13 mouse cellular contexts compared by ENCODE assay signal in genomic region chr8:45110813-45111104, GRCm38 (mm10). TPM values are rescaled to one million over a fixed set of nuclear protein-coding genes. Genes with fewer than 3 reads are reported as not detected.
DNase-seq lines count a peak whose midpoint lies in the region; ATAC-seq and TF ChIP-seq lines count a peak whose summit lies in the region.
"Had no signal": no experiment of that assay in that cellular context is flagged by ENCODE, and none has a peak within 500 bp of the region (broad histone marks: within the 10 kb centered on the region; RNA-seq: fewer than 3 reads in every experiment).

No protein-coding gene starts in this region.

- no peak for TF ChIP-seq CTCF in heart, adult 2 months (IDR thresholded peaks at IDR 0.05)

- 0 out of 4 replicates have a peak, but pooled peaks cover 0 to 9% of the 10 kb centered on the region in 2 experiments for H3K4me1 ChIP-seq in heart, embryonic 14.5 days (ENCODE audit: control insufficient read depth in 2 of 2, insufficient read depth in 2 of 2, low read length in 2 of 2)
- H3K4me1 ChIP-seq in heart, adult 2 months (ENCODE audit: control insufficient read depth, insufficient read depth, low read length) = no peaks in the 10 kb centered on the region
- peaks cover 13% of the 10 kb centered on the region for H3K4me1 ChIP-seq in hindbrain, embryonic 12.5 days
- H3K4me1 ChIP-seq in midbrain, embryonic 14.5 days (ENCODE audit: control insufficient read depth, insufficient read depth, low read length) = peaks cover 5% of the 10 kb centered on the region; the same call in 1 of the 2 replicates

- no peak overlapping the region for H3K27ac ChIP-seq in heart, embryonic 14.5 days (replicated peaks in 1 of 2; ENCODE audit: control insufficient read depth in 1 of 2, insufficient read depth in 1 of 2, low read depth in 2 of 2, low read length in 2 of 2)
- no peak overlapping the region for H3K27ac ChIP-seq in heart, adult 2 months
- no peak overlapping the region for H3K27ac ChIP-seq in hindbrain, embryonic 12.5 days
- no peak overlapping the region for H3K27ac ChIP-seq in midbrain, embryonic 14.5 days (replicated peaks; ENCODE audit: low read depth, low read length)

- no peaks in the 10 kb centered on the region for H3K79me2 ChIP-seq in heart, adult 2 months (replicated peaks; ENCODE audit: control insufficient read depth, insufficient read depth, low read length)

- H3K4me2 ChIP-seq in heart, embryonic 14.5 days (ENCODE audit: low read length) = peak overlapping the region; percentile 63
- peak overlapping the region; percentile 54 for H3K4me2 ChIP-seq in hindbrain, embryonic 12.5 days (replicated peaks)
- H3K4me2 ChIP-seq in midbrain, embryonic 14.5 days (ENCODE audit: low read length) = peak overlapping the region; percentile 50

- 36% methylated on average over 5 of the region's 5 CpGs for WGBS in heart, embryonic 14.5 days
- WGBS in heart, adult 2 months = 49% methylated on average over 5 of the region's 5 CpGs
- 42% methylated on average over 5 of the region's 5 CpGs for WGBS in hindbrain, embryonic 12.5 days
- WGBS in midbrain, embryonic 14.5 days = 61% methylated on average over 5 of the region's 5 CpGs

- intact Hi-C loops in heart, adult 2 months (cut with DNase I) = no loop called here

- H3K9ac ChIP-seq in heart, embryonic 14.5 days (ENCODE audit: low read length) = no peak overlapping the region
- H3K9ac ChIP-seq in heart, adult 2 months (ENCODE audit: low read depth, low read length) = no peak overlapping the region
- no peak overlapping the region for H3K9ac ChIP-seq in hindbrain, embryonic 12.5 days
- H3K9ac ChIP-seq in midbrain, embryonic 14.5 days (replicated peaks; ENCODE audit: low read length) = no peak overlapping the region
- H3K9ac ChIP-seq: liver, postnatal 0 days had no signal

- no peaks in the 10 kb centered on the region for H3K9me3 ChIP-seq in heart, embryonic 14.5 days (ENCODE audit: control insufficient read depth, low read length)
- no peaks in the 10 kb centered on the region for H3K9me3 ChIP-seq in hindbrain, embryonic 12.5 days (replicated peaks)
- no peaks in the 10 kb centered on the region for H3K9me3 ChIP-seq in midbrain, embryonic 14.5 days (ENCODE audit: control insufficient read depth, low read length)

- no peak for TF ChIP-seq POLR2A in heart, adult 2 months (IDR thresholded peaks at IDR 0.05; ENCODE audit: insufficient read depth, low read depth, low read length)

- no peaks in the 10 kb centered on the region for H3K36me3 ChIP-seq in heart, embryonic 14.5 days (ENCODE audit: control insufficient read depth, insufficient read depth, low read length)
- H3K36me3 ChIP-seq in heart, adult 2 months (ENCODE audit: control insufficient read depth, insufficient read depth, low read length) = no peaks in the 10 kb centered on the region
- no peaks in the 10 kb centered on the region for H3K36me3 ChIP-seq in hindbrain, embryonic 12.5 days
- no peaks in the 10 kb centered on the region for H3K36me3 ChIP-seq in midbrain, embryonic 14.5 days (ENCODE audit: control insufficient read depth, insufficient read depth, low read length)

- H3K4me3 ChIP-seq in heart, embryonic 14.5 days (ENCODE audit: control insufficient read depth in 1 of 2, insufficient read depth in 1 of 2, low read depth in 1 of 2, low read length in 2 of 2) = peak overlapping the region in 1 of 2 experiments; percentile 30; a peak in 1 of 4 replicates
- H3K4me3 ChIP-seq in heart, adult 2 months = no peak overlapping the region
- H3K4me3 ChIP-seq in hindbrain, embryonic 12.5 days = no peak overlapping the region
- H3K4me3 ChIP-seq in midbrain, embryonic 14.5 days (replicated peaks; ENCODE audit: low read depth, low read length) = peak overlapping the region; percentile 15; the same call in 1 of the 2 replicates

- no peak for TF ChIP-seq EP300 in heart, adult 2 months (IDR thresholded peaks at IDR 0.05; ENCODE audit: insufficient read depth, low read depth, low read length)

- 0 out of 2 replicates have a peak, but pooled peaks cover 6% of the 10 kb centered on the region for H3K27me3 ChIP-seq in heart, embryonic 14.5 days (ENCODE audit: control insufficient read depth, insufficient read depth, low read length)
- peaks cover 7% of the 10 kb centered on the region; the same call in 1 of the 2 replicates for H3K27me3 ChIP-seq in heart, adult 2 months (ENCODE audit: control insufficient read depth, insufficient read depth, low read length)
- H3K27me3 ChIP-seq in hindbrain, embryonic 12.5 days = no peaks in the 10 kb centered on the region
- H3K27me3 ChIP-seq in midbrain, embryonic 14.5 days (ENCODE audit: control insufficient read depth, insufficient read depth, low read length) = no peaks in the 10 kb centered on the region

- no peak for DNase-seq in heart, adult 2 months
- DNase-seq in R1 (ENCODE audit: low read depth, low spot score) = peak; percentile 3
- DNase-seq in midbrain, embryonic 14.5 days = no peak
- DNase-seq in cerebellum, adult 18-20 months = no peak
- DNase-seq in adrenal gland, postnatal 10 days = no peak
- DNase-seq in adrenal gland, postnatal 36 days = no peak
- DNase-seq: gastrocnemius, postnatal 10 days; kidney, adult 8-10 months; liver, postnatal 0 days; right cerebral cortex, postnatal 14 days had no signal

- no peak for ATAC-seq in heart, embryonic 14.5 days (ENCODE audit: insufficient number of reproducible peaks, insufficient read depth, low FRiP score, low read depth)
- no peak for ATAC-seq in hindbrain, embryonic 12.5 days (ENCODE audit: low FRiP score)
- ATAC-seq in midbrain, embryonic 14.5 days (ENCODE audit: low FRiP score, low TSS enrichment) = no peak
- ATAC-seq: liver, postnatal 0 days had no signal

RNA-seq across cellular contexts. Expression of gene Mtnr1a, which starts 41.8 kb away (rescaled TPM):
- not detected in 2 replicates for polyA plus RNA-seq in heart, embryonic 14.5 days (2014; fragmentation: Nextera tagmentation; extraction: Ambion mirVana)
- total RNA-seq in heart, adult 2 months (2021) = not detected
- polyA plus RNA-seq in heart, adult 2 months (2012; rRNA removed) = not detected in 2 replicates
- polyA plus RNA-seq in hindbrain, embryonic 12.5 days (2016; fragmentation: Nextera tagmentation; extraction: Ambion mirVana) = 0.22 TPM in 1 of 2 replicates, not detected in the other
- 0.17 and 0.36 TPM in 2 replicates for polyA plus RNA-seq in midbrain, embryonic 14.5 days (2014; fragmentation: Nextera tagmentation; extraction: Ambion mirVana)
- under 1 TPM in 1 of 2 experiments, not detected in 1; 0.15 TPM for total RNA-seq in adrenal gland, postnatal 10 days (2021)
- total RNA-seq in adrenal gland, postnatal 36 days (2021) = not detected
- total RNA-seq: gastrocnemius, postnatal 10 days had no signal
- polyA plus RNA-seq: C2C12 had no signal
